Mouse (Mus musculus) MEL (cell line): ENCODE data around the gene Fgfr2. TPM values are rescaled to one million over a fixed set of nuclear protein-coding genes. Genes with fewer than 3 reads are reported as not detected.
"Not testable (repeated sequence)": the region's sequence is repeated elsewhere in the genome, so short reads cannot be mapped to it uniquely, and the experiment has no call there.

ENCODE experiments used
- DNase-seq: peaks from one replicate; pipeline ENCODE4 v3.0.0; 2011; ENCODE audit warnings: low read depth, low spot score
- H3K27ac ChIP-seq: 2 replicates; pipeline ENCODE4 v1.5.1; 2012; ENCODE audit warnings: low read depth, mild to moderate bottlenecking, control low read depth, low read length, moderate library complexity; ENCODE audit not compliant: control insufficient read depth
- H3K27me3 ChIP-seq, 2 experiments: fragments of 150-350 bp in 1 of 2; sonication (generic) in 1 of 2; 2 replicates each; pipeline ENCODE4 v1.6.1; 2012; ENCODE audit warnings: low read length in 2 of 2, mild to moderate bottlenecking in 2 of 2, improper control_type of control experiment in 1 of 2, moderate library complexity in 1 of 2; ENCODE audit not compliant: insufficient read depth in 2 of 2, control insufficient read depth in 1 of 2
- H3K36me3 ChIP-seq, 2 experiments: 2 replicates each; pipeline ENCODE4 v1.6.1; 2012 to 2014; ENCODE audit warnings: low read length in 2 of 2, improper control_type of control experiment in 1 of 2, inconsistent platforms in 1 of 2, mild to moderate bottlenecking in 1 of 2; ENCODE audit not compliant: insufficient read depth in 2 of 2, control insufficient read depth in 1 of 2
- H3K4me1 ChIP-seq, 2 experiments: fragments of 150-350 bp in 1 of 2; sonication (generic) in 1 of 2; 2 replicates each; pipeline ENCODE4 v1.6.1; 2012; ENCODE audit warnings: low read length in 2 of 2, improper control_type of control experiment in 1 of 2, mild to moderate bottlenecking in 1 of 2; ENCODE audit not compliant: insufficient read depth in 2 of 2, control insufficient read depth in 1 of 2
- H3K4me3 ChIP-seq, 2 experiments: fragments of 150-350 bp in 1 of 2; sonication (generic) in 1 of 2; 2 replicates each; pipeline ENCODE4 v1.5.1; 2012; ENCODE audit warnings: low read depth in 2 of 2, low read length in 2 of 2, mild to moderate bottlenecking in 2 of 2, moderate library complexity in 2 of 2, control low read depth in 1 of 2, improper control_type of control experiment in 1 of 2; ENCODE audit not compliant: control insufficient read depth in 1 of 2, insufficient read depth in 1 of 2
- H3K79me2 ChIP-seq: 2 replicates; pipeline ENCODE4 v1.6.1; 2012; ENCODE audit warnings: mild to moderate bottlenecking, low read length, moderate library complexity; ENCODE audit not compliant: control insufficient read depth, poor library complexity, insufficient read depth
- H3K9ac ChIP-seq: 2 replicates; pipeline ENCODE4 v1.6.1; 2012; ENCODE audit warnings: low read depth, mild to moderate bottlenecking, control low read depth, low read length, moderate library complexity; ENCODE audit not compliant: control insufficient read depth, poor library complexity, severe bottlenecking
- H3K9me3 ChIP-seq: fragments of 150-350 bp; sonication (generic); replicated peaks from 2 replicates; pipeline ENCODE4 v1.6.1; 2012; ENCODE audit warnings: mild to moderate bottlenecking, low read length, improper control_type of control experiment, moderate library complexity; ENCODE audit not compliant: insufficient read depth
- BHLHE40 ChIP-seq: IDR thresholded peaks from 2 replicates; pipeline ENCODE4 v1.6.1; 2012; ENCODE audit warnings: low read depth, mild to moderate bottlenecking, inconsistent platforms, low read length, improper control_type of control experiment, borderline replicate concordance
- EP300 ChIP-seq, 2 experiments: IDR thresholded peaks; 2 replicates each; pipeline ENCODE4 v1.6.1; 2011; ENCODE audit warnings: improper control_type of control experiment in 2 of 2, low read length in 2 of 2, low read depth in 1 of 2, mild to moderate bottlenecking in 1 of 2
- ETS1 ChIP-seq: IDR thresholded peaks from 2 replicates; pipeline ENCODE4 v1.6.1; 2012; ENCODE audit warnings: low read depth, mild to moderate bottlenecking, inconsistent platforms, low read length, improper control_type of control experiment, moderate library complexity
- GATA1 ChIP-seq: IDR thresholded peaks from 2 replicates; pipeline ENCODE4 v1.6.1; 2011; ENCODE audit warnings: low read depth, low read length, improper control_type of control experiment
- JUND ChIP-seq: IDR thresholded peaks from 2 replicates; pipeline ENCODE4 v1.6.1; 2011; ENCODE audit warnings: low read depth, mild to moderate bottlenecking, improper control_type of control experiment, low read length
- MAFK ChIP-seq: IDR thresholded peaks from 2 replicates; pipeline ENCODE4 v1.6.1; 2011; ENCODE audit warnings: low read depth, mild to moderate bottlenecking, low read length, improper control_type of control experiment, borderline replicate concordance
- NRF1 ChIP-seq: IDR thresholded peaks from 2 replicates; pipeline ENCODE4 v1.6.1; 2014; ENCODE audit warnings: low read depth, mild to moderate bottlenecking, inconsistent platforms, low read length, improper control_type of control experiment, moderate library complexity; ENCODE audit not compliant: poor library complexity, insufficient read depth, severe bottlenecking
- RCOR1 ChIP-seq: IDR thresholded peaks from 2 replicates; pipeline ENCODE4 v1.6.1; 2012; ENCODE audit warnings: low read depth, mild to moderate bottlenecking, inconsistent platforms, low read length, improper control_type of control experiment
- TAL1 ChIP-seq: IDR thresholded peaks from 2 replicates; pipeline ENCODE4 v1.6.1; 2012; ENCODE audit warnings: mild to moderate bottlenecking, inconsistent platforms, low read length, moderate library complexity, mixed read lengths
- TCF12 ChIP-seq: IDR thresholded peaks from 2 replicates; pipeline ENCODE4 v1.6.1; 2014; ENCODE audit warnings: low read depth, mild to moderate bottlenecking, inconsistent platforms, low read length, improper control_type of control experiment, moderate library complexity
- ZNF384 ChIP-seq: IDR thresholded peaks from 2 replicates; pipeline ENCODE4 v1.6.1; 2012; ENCODE audit warnings: low read depth, mild to moderate bottlenecking, inconsistent platforms, low read length, improper control_type of control experiment
- polyA plus RNA-seq, 2 experiments: library from polyadenylated mRNA; stranded (reverse) in 1 of 2; unstranded in 1 of 2; fragments of >175 nt in 1 of 2; fragments of >200 nt in 1 of 2; gene quantifications; 2 replicates each; pipeline versions ENCODE4 v1.2.1 to v1.2.4; 2012; ENCODE audit warnings: low replicate concordance in 2 of 2, low read depth in 1 of 2; ENCODE audit not compliant: insufficient read length in 2 of 2, insufficient read depth in 1 of 2, missing spikeins in 1 of 2
- total RNA-seq: library from RNA; depleted of rRNA; stranded (reverse); fragments of 300-350 nt; gene quantifications from 2 replicates; pipeline ENCODE4 v1.2.3, GENCODE M21; 2012

Gene Fgfr2
- total and polyA plus RNA-seq, 3 experiments = not detected

- not testable (repeated sequence) for H3K27me3 ChIP-seq, H3K9me3 ChIP-seq, H3K4me1 ChIP-seq, H3K36me3 ChIP-seq, H3K79me2 ChIP-seq
- Histone ChIP-seq H3K27ac (peak overlapping the region; percentile 11; the same call in 1 of the 2 replicates), H3K4me3 (peak overlapping the region; percentile 7 to 40; a peak in 3 of 4 replicates), H3K9ac (peak overlapping the region; percentile 20)
- TF ChIP-seq JUND (0 out of 2 replicates have a peak, but pooled peaks have one; percentile 29), MAFK (peak; percentile 95)
- DNase-seq = peak; percentile 33
These were observed 620.7 kb downstream of the Fgfr2 start for GRCm38 (mm10) chr7:132502445-132502844.

DNA sequence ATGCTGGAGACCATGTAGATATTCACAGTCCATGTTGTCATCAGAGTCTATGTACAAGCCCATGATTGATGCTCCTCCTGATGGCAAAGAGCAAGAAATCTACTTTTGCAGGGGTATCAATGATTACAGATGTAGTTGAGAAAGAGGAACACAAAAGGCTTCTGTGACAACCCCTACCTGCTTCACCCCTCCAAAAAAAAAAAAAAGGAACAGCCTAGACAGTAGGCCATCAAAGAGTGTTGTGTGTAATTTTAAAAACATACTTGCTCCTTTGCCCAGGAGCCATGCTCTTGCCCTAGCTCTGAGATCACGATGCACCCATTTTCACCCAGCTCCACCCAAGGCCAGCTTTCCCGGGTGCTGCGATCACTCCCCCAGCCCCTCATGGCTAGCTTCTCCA is 626.0 kb downstream of the Fgfr2 start:
- Histone ChIP-seq H3K27ac (no peak overlapping the region), H3K9me3 (no peaks in the 10 kb centered on the region), H3K79me2 (no peaks in the 10 kb centered on the region), H3K27me3 (no peaks in the 10 kb centered on the region)
- peak; percentile 39 for DNase-seq
- TF ChIP-seq ZNF384 (peak; percentile 93), NRF1 (no peak)
- TF ChIP-seq, all 39 proteins: peak for 1
- Histone ChIP-seq H3K36me3 (peaks cover 0 to 27% of the 10 kb centered on the region in 2 experiments; a peak in 2 of 4 replicates), H3K4me3 (no peak overlapping the region), H3K4me1 (peaks cover 19 to 30% of the 10 kb centered on the region in 2 experiments), H3K9ac (no peak overlapping the region)

DNA sequence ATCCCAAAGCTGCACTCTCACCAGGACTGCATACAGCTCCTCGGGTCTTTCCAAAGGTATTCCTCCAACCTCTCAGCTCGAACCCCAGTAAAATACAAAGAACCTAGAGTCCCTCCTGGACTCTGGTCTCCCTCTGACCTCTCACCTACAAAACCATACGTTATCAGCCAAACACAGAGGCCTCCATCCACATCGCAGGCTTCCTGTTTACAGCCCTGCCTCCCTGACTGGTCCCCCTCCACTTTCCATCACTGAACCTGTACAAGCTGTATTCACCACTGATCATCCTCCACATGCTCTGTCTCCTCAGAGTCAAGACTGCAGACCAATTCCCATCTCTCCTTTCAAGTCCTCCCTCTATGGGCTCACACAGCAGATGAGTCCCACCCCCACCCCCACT is 628.9 kb downstream of the Fgfr2 start:
- Histone ChIP-seq H3K36me3 (peaks cover 0 to 38% of the 10 kb centered on the region in 2 experiments; a peak in 2 of 4 replicates), H3K27me3 (no peaks in the 10 kb centered on the region), H3K79me2 (no peaks in the 10 kb centered on the region), H3K4me3 (no peak overlapping the region), H3K9ac (peak overlapping the region; percentile 1; the same call in 1 of the 2 replicates), H3K9me3 (no peaks in the 10 kb centered on the region), H3K27ac (peak overlapping the region; percentile 94), H3K4me1 (peaks cover 24 to 42% of the 10 kb centered on the region in 2 experiments)
- peak; percentile 86 for TF ChIP-seq TAL1
- TF ChIP-seq MAFK = no peak
- TF ChIP-seq TCF12 = peak; percentile 89
- TF ChIP-seq BHLHE40 = no peak
- peak; percentile 69 for TF ChIP-seq GATA1
- peak; percentile 56 to 79; a peak in 2 of 4 replicates for TF ChIP-seq EP300 (IDR thresholded peaks at IDR 0.05; ENCODE audit: low read depth in 1 of 2, low read length in 2 of 2)
- TF ChIP-seq RCOR1 = no peak
- peak; percentile 51; the same call in 1 of the 2 replicates for TF ChIP-seq ETS1
- peak; percentile 70 for DNase-seq
